Mouse (Mus musculus) bone marrow macrophage, adult 2 months (primary cell): ENCODE data around the gene Vmn1r25.

Source experiments
- CTCF ChIP-seq: IDR thresholded peaks from 2 replicates; pipeline ENCODE4 v1.5.1; 2012; ENCODE audit warnings: low read depth, mild to moderate bottlenecking, low read length, moderate library complexity
- POLR2A ChIP-seq: IDR thresholded peaks from 2 replicates; pipeline ENCODE4 v1.6.1; 2012; ENCODE audit warnings: mild to moderate bottlenecking, low read depth, low read length, borderline replicate concordance

GRCm38 (mm10) chr6:58015059-58015458 lies 34.4 kb upstream of the Vmn1r25 start, which contains the start of gene Vmn1r26:
- TF ChIP-seq POLR2A (no peak), CTCF (no peak)
